In the genomic region with DNA sequence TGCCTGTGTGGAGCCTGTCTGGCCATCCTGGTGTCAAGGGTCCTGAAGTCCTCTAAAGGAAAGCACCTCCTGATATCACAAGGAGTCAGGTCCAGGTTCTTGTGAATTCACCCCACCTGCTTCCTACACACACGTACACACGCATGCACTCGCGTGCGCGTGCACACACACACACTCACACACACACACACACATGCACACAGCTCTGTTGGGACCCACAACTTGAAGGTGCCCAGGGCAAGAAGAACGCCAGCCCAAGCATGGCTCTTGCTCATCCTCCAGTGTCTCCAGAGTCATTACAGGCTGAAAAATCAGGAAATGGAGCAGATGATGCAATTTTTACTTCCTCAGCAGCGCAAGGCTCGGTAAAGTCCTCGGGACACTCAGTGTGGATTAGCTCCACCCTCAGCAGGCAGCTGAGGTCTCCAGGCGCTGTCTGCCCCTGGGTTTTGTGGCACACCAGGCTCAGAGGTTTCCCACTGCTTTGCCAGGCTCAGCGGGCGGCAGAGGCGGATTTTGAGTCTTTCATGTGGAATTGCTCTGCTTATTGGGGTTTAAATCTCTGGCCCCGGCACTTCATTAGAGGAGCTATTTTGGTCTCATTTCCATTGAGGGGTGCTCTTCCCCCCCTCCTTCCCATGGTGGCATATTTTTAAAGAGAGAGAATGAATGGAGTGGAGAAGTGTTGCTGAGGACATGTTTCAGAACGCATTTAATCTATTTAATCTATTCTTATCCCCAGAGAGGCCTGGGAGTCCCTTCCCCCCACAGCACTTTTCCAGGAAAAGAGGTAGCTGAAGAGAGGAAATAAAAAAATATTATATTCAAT, we compare ENCODE assay signal across 10 mouse cellular contexts. TPM values are rescaled to one million over a fixed set of nuclear protein-coding genes. Genes with fewer than 3 reads are reported as not detected.
A peak's percentile ranks its signal among the peaks of the same experiment; 100 is the strongest.
DNase-seq lines count a peak whose midpoint lies in the region; TF ChIP-seq lines count a peak whose summit lies in the region.
"Had no signal": no experiment of that assay in that cellular context is flagged by ENCODE, and none has a peak within 500 bp of the region (broad histone marks: within the 10 kb centered on the region; RNA-seq: fewer than 3 reads in every experiment).

No protein-coding gene starts in this region.

- 46% methylated on average over 16 of the region's 16 CpGs for WGBS in midbrain, embryonic 10.5 days
- 45% methylated on average over 16 of the region's 16 CpGs for WGBS in cerebellum, adult 2 months

- H3K9me3 ChIP-seq in midbrain, embryonic 10.5 days (replicated peaks), result no peaks in the 10 kb centered on the region
- H3K9me3 ChIP-seq: stomach, embryonic 15.5 days had no signal

- H3K36me3 ChIP-seq in midbrain, embryonic 10.5 days, result no peaks in the 10 kb centered on the region
- H3K36me3 ChIP-seq: stomach, embryonic 15.5 days had no signal

- peaks cover 13% of the 10 kb centered on the region for H3K4me1 ChIP-seq in midbrain, embryonic 10.5 days
- no peaks in the 10 kb centered on the region for H3K4me1 ChIP-seq in cerebellum, adult 2 months (ENCODE audit: control insufficient read depth, insufficient read depth, low read length)
- H3K4me1 ChIP-seq: stomach, embryonic 15.5 days had no signal

- no peak for TF ChIP-seq POLR2A in cerebellum, adult 2 months (IDR thresholded peaks at IDR 0.05; ENCODE audit: borderline replicate concordance, insufficient read depth, low read length)

- H3K27ac ChIP-seq in midbrain, embryonic 10.5 days (replicated peaks), result peak overlapping the region; percentile 43; the same call in 1 of the 2 replicates
- H3K27ac ChIP-seq in left cerebral cortex, adult 2 months, result no peak overlapping the region
- H3K27ac ChIP-seq in cerebellum, adult 2 months (ENCODE audit: insufficient read depth, low read length), result no peak overlapping the region
- H3K27ac ChIP-seq: stomach, embryonic 15.5 days had no signal

- H3K27me3 ChIP-seq in midbrain, embryonic 10.5 days (ENCODE audit: low read depth, poor library complexity, severe bottlenecking), result no peaks in the 10 kb centered on the region; the same call in 1 of the 2 replicates
- H3K27me3 ChIP-seq in cerebellum, adult 2 months (ENCODE audit: control insufficient read depth, insufficient read depth, low read length), result no peaks in the 10 kb centered on the region
- H3K27me3 ChIP-seq: stomach, embryonic 15.5 days had no signal

- no peak for TF ChIP-seq CTCF in left cerebral cortex, adult 2 months (IDR thresholded peaks at IDR 0.05)
- no peak for TF ChIP-seq CTCF in cerebellum, adult 2 months (IDR thresholded peaks at IDR 0.05; ENCODE audit: borderline replicate concordance, insufficient read depth, low read depth, low read length)

- peak; percentile 54 for DNase-seq in adrenal gland, adult 2 months
- no peak for DNase-seq in adrenal gland, postnatal 4 days (ENCODE audit: low spot score in 2 of 2)
- DNase-seq in adrenal gland, postnatal 14 days, result peak; percentile 67
- DNase-seq in heart, postnatal 14 days, result peak; percentile 16
- no peak for DNase-seq in midbrain, embryonic 10.5 days (ENCODE audit: low spot score)
- no peak for DNase-seq in left cerebral cortex, adult 2 months (ENCODE audit: extremely low spot score in 1 of 2, low spot score in 2 of 2)
- DNase-seq in kidney, adult 9 months, result no peak
- DNase-seq in cerebellum, adult 2 months, result no peak

- intact Hi-C loops in heart, postnatal 14 days (cut with DNase I), result no loop called here
- intact Hi-C loops in left cerebral cortex, adult 2 months (cut with DNase I), result no loop called here

- H3K4me3 ChIP-seq in midbrain, embryonic 10.5 days, result no peak overlapping the region
- H3K4me3 ChIP-seq in left cerebral cortex, adult 2 months, result no peak overlapping the region
- no peak overlapping the region for H3K4me3 ChIP-seq in cerebellum, adult 2 months (replicated peaks; ENCODE audit: insufficient read depth, low read depth, low read length)
- H3K4me3 ChIP-seq: stomach, embryonic 15.5 days had no signal

RNA-seq across cellular contexts. Expression of gene Cdhr3, which starts 46.9 kb away (rescaled TPM):
- total RNA-seq in adrenal gland, adult 2 months (2021), result not detected
- 0.06 TPM in 1 of 2 replicates, not detected in the other for polyA plus RNA-seq in adrenal gland, adult 2 months (2012; rRNA removed)
- total RNA-seq in adrenal gland, postnatal 4 days (2021), result under 1 TPM in 1 of 2 experiments, not detected in 1; 0.56 TPM
- not detected in 2 replicates for total RNA-seq in adrenal gland, postnatal 14 days (2021)
- 1 to 10 TPM in 1 of 2 experiments, under 1 TPM in 1; 0.59 to 1.8 TPM for total RNA-seq in heart, postnatal 14 days (2021)
- not detected in 2 replicates for polyA plus RNA-seq in midbrain, embryonic 10.5 days (2016; fragmentation: Nextera tagmentation; extraction: Ambion mirVana)
- 1 to 10 TPM; 1.4 to 2.4 TPM for total RNA-seq in left cerebral cortex, adult 2 months (2021)
- polyA plus RNA-seq in cerebellum, adult 2 months (2012; rRNA removed), result 1.4 TPM in 2 replicates
- polyA plus RNA-seq: large intestine, adult 2 months had no signal

Comparison
In these comparisons a context has a peak if more than half of its experiments do, and no peak if none do; other contexts are left out.
1. DNase-seq: peak in adrenal gland, adult 2 months (single experiment), adrenal gland, postnatal 14 days (single experiment) and heart, postnatal 14 days (2 of 2); none in adrenal gland, postnatal 4 days (0 of 2), midbrain, embryonic 10.5 days (single experiment), left cerebral cortex, adult 2 months (0 of 2), kidney, adult 9 months (single experiment) and cerebellum, adult 2 months (0 of 2).